Mouse (Mus musculus) midbrain, postnatal 0 days (tissue): ENCODE data around the gene Fam187b. TPM values are rescaled to one million over a fixed set of nuclear protein-coding genes. Genes with fewer than 3 reads are reported as not detected.
"Not testable (repeated sequence)": the region's sequence is repeated elsewhere in the genome, so short reads cannot be mapped to it uniquely, and the experiment has no call there.

Experiments used
- ATAC-seq: fragments of 200-750 bp; cut with Nextera tagmentation; 2 replicates; pipeline ENCODE4 v1.8.0; 2017; ENCODE audit warnings: moderate number of reproducible peaks, mild to moderate bottlenecking, moderate TSS enrichment, moderate library complexity; ENCODE audit not compliant: low FRiP score
- DNase-seq: peaks from one replicate; pipeline ENCODE4 v3.0.0-alpha.2; 2015; ENCODE audit warnings: low spot score
- H3K27ac ChIP-seq: fragments of 300-500 bp; sonication (generic); 2 replicates; pipeline ENCODE4 v1.5.1; 2014; ENCODE audit warnings: low read depth, mild to moderate bottlenecking, low read length, mixed read lengths
- H3K27me3 ChIP-seq: fragments of 300-500 bp; sonication (generic); 2 replicates; pipeline ENCODE4 v1.6.1; 2014; ENCODE audit warnings: low read length, control low read depth, mixed read lengths; ENCODE audit not compliant: insufficient read depth
- H3K36me3 ChIP-seq: fragments of 300-500 bp; sonication (generic); 2 replicates; pipeline ENCODE4 v1.6.1; 2014; ENCODE audit warnings: low read length, control low read depth, mixed read lengths; ENCODE audit not compliant: insufficient read depth
- H3K4me1 ChIP-seq: fragments of 300-500 bp; sonication (generic); 2 replicates; pipeline ENCODE4 v1.6.1; 2014; ENCODE audit warnings: mild to moderate bottlenecking, control low read depth, antibody characterized with exemption, low read length, mixed read lengths; ENCODE audit not compliant: insufficient read depth
- H3K4me2 ChIP-seq: fragments of 300-500 bp; sonication (generic); 2 replicates; pipeline ENCODE4 v1.6.1; 2014; ENCODE audit warnings: low read depth, mild to moderate bottlenecking, low read length, mixed read lengths; ENCODE audit not compliant: poor library complexity, severe bottlenecking
- H3K4me3 ChIP-seq: fragments of 300-500 bp; sonication (generic); 2 replicates; pipeline ENCODE4 v1.5.1; 2014; ENCODE audit warnings: low read depth, mild to moderate bottlenecking, low read length, moderate library complexity
- H3K9ac ChIP-seq: fragments of 300-500 bp; sonication (generic); replicated peaks from 2 replicates; pipeline ENCODE4 v1.6.1; 2014; ENCODE audit warnings: mild to moderate bottlenecking, low read length, moderate library complexity, mixed read lengths; ENCODE audit not compliant: poor library complexity, severe bottlenecking
- H3K9me3 ChIP-seq: fragments of 300-500 bp; sonication (generic); 2 replicates; pipeline ENCODE4 v1.6.1; 2016; ENCODE audit warnings: low read length, control low read depth
- CTCF ChIP-seq: IDR thresholded peaks from 2 replicates; pipeline ENCODE4 v1.5.1; 2016; ENCODE audit warnings: antibody characterized with exemption, mild to moderate bottlenecking
- WGBS: fragments of 180-500 bp; shearing (Covaris S2); extraction: QIAGEN DNeasy Blood & Tissue Kit; methylation state at CpG from one replicate; pipeline ENCODE4 v1.1.7; 2014; 5-methylcytosine and 5-hydroxymethylcytosine counted together
- polyA plus RNA-seq: library from polyadenylated mRNA; unstranded; fragments of >200 nt; fragmentation: Nextera tagmentation; extraction: Ambion mirVana; gene quantifications from 2 replicates; pipeline ENCODE4 v1.2.1, GENCODE M21; 2015
- total RNA-seq: library from RNA; depleted of rRNA; stranded (reverse); fragments of >200 nt; gene quantifications from 2 replicates; pipeline ENCODE4 v1.2.3, GENCODE M21; 2014; rRNA removed

Fam187b gene
- 0.88 TPM in 1 of 2 replicates, not detected in the other for total RNA-seq
- 0.85 and 0.91 TPM in 2 replicates for polyA plus RNA-seq

DNA sequence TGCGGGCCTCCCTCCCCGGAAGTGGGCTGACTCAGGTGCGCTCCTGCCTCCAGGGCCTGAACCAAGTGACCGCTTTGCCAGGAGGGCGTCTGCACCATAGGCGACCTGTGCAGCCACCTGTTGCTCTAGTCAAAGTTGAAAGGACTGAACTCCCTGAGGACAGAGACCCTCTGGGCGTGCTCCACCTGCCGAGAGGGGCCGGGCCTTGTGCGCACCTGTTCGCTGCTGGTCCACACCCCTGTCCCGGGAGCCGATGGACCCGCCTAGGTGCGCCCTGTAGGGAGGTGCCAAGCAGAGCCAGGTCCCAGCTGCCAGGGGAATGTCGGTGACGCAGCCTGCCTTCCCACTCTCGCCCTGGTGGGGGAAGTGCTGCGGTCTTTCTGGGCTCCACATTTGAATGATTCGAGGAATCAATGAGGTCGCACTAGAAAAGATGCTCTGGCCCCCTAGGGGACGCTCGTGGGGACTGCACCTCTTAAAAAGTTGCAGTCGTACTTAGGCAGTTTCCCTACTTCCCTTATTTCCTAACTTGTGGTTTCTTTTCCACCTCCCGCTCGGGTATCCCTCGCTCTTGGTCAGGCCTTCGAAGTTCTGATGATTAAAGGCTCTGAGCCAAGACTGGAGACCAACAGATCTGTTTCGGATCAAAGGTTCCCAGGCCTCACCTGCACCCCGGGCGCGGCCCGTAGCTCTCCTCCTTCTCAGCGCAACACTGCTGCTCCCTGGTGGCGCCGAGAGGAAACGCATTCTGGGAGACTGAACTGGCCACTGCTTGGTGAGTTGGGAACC, at the start of gene Fam187b:
TSS of gene Fam187b (plus strand) at position 290 of the 789 bp plus-strand sequence.
- H3K4me1 ChIP-seq, result 0 out of 2 replicates have a peak, but pooled peaks cover 4% of the 10 kb centered on the region
- TF ChIP-seq CTCF, result peak; percentile 72
- no peaks in the 10 kb centered on the region for H3K9me3 ChIP-seq
- H3K4me3 ChIP-seq, result peak within 1 kb of the TSS; percentile 32
- H3K4me2 ChIP-seq, result peak within 1 kb of the TSS; percentile 52
- H3K27me3 ChIP-seq, result peaks cover 15% of the 10 kb centered on the region
- ATAC-seq (peak; percentile 71), DNase-seq (peak; percentile 90)
- H3K9ac ChIP-seq, result 0 out of 2 replicates have a peak within 1 kb of the TSS, but pooled peaks have one; percentile 25
- H3K27ac ChIP-seq, result no peak within 1 kb of the TSS
- no peaks in the 10 kb centered on the region for H3K36me3 ChIP-seq
- under 1% methylated on average over 37 of the region's 37 CpGs for WGBS

DNA sequence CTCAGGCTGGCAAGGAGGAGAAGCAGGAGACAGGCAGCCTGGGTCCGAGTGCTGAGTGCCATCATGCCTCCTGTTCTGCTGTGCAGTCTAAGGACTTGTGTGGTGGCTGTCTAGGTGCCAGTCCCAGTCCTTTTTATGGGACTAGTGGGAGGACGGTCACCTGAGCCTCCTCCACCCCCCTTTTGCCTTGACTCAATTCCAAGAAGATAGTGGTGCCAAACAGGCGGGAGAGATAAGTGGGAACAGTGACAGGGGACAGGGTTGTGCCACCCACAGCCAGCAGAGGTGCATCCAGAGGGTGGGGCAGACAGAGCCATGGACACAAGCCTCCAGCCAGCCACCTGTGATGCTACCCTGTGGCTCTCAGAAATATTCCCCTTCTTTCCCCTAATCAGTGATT, 49.5 kb upstream of the Fam187b start:
- no peak overlapping the region for H3K27ac ChIP-seq
- no peak overlapping the region for H3K4me2 ChIP-seq
- no peaks in the 10 kb centered on the region for H3K27me3 ChIP-seq
- no peak overlapping the region for H3K4me3 ChIP-seq
- no peak for TF ChIP-seq CTCF
- H3K9me3 ChIP-seq, result no peaks in the 10 kb centered on the region
- H3K4me1 ChIP-seq, result no peaks in the 10 kb centered on the region
- ATAC-seq (no peak), DNase-seq (no peak)
- WGBS, result 59% methylated on average over 3 of the region's 3 CpGs
- no peaks in the 10 kb centered on the region for H3K36me3 ChIP-seq
- no peak overlapping the region for H3K9ac ChIP-seq

DNA sequence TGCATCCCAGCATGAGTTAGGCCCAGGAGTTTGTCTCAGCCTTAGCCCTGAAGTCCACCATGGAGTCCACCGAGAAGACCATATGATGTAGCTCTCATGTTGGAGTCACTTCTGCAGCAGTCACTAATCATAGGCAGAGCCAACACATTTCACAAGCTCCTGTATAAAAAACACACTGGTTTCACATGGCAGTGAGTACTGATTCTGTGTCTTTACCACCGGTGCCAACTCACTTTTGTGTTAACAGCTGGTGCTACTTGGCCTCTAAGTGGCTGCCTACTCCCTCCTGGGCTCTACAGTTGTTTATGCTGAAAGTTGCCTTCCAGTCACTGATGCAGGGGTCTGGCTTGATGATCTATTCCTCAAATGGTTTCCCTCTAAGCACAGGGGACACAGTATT, 49.0 kb upstream of the Fam187b start, which contains the start of gene Hamp2:
TSS of gene Hamp2 (minus strand) at position 101 of the 400 bp plus-strand sequence.
- not testable (repeated sequence) for DNase-seq, H3K9me3 ChIP-seq, ATAC-seq, H3K4me1 ChIP-seq, H3K27ac ChIP-seq, H3K27me3 ChIP-seq, H3K9ac ChIP-seq, H3K4me2 ChIP-seq, H3K36me3 ChIP-seq, H3K4me3 ChIP-seq
- WGBS, result 77% methylated on average over 2 of the region's 2 CpGs

DNA sequence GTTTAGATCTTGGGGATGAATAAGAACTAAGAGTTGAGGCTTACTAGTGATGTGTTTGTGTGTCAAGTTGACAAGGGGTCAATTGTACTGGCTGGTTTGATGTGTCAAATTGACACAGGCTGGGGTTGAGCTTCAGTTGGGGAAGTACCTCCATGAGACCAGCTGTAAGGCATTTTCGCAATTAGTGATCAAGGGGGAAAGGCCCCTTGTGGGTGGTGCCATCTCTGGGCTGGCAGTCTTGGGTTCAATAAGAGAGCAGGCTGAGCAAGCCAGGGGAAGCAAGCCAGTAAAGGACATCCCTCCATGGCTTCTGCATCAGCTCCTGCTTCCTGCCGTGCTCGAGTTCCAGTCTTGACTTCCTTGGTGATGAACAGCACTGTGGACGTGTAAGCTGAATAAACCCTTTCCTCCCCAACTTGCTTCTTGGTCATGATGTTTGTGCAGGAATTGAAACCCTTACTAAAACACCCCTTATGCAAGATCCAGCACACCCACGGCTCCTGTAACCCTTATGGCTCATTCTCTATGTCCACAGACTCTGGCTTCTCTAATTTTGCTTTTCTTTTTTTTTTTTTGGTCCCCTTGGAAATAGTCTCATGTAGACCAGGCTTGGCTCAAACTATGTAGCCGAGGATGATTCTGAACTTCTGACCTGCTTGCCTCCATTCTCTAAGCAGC, 38.0 kb upstream of the Fam187b start:
- 74% methylated on average over 6 of the region's 6 CpGs for WGBS
- H3K36me3 ChIP-seq, H3K4me3 ChIP-seq, H3K9me3 ChIP-seq, H3K27me3 ChIP-seq, H3K4me2 ChIP-seq, DNase-seq, H3K4me1 ChIP-seq, H3K9ac ChIP-seq, H3K27ac ChIP-seq, ATAC-seq: not testable (repeated sequence)

DNA sequence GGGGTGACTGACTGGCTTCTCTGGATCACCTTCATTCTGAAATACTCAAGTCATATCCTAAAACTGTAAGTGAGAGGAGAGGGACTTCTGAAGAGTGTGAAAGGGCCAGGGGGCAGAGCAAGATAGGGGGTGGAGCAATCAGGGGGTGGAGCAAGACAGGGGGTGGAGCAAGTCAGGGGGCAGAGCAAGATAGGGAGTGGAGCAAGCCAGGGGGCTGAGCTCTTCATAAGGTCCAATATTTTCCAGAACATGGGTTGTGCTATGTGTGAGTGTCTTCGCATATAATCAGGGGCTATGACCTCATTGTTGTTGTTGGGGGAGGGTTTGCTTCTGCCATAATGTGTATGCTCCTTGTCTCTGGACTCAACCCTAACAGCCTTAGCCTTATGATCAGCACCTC, 33.5 kb upstream of the Fam187b start:
- H3K4me2 ChIP-seq, H3K36me3 ChIP-seq, H3K27ac ChIP-seq, H3K27me3 ChIP-seq, ATAC-seq, H3K4me3 ChIP-seq, DNase-seq, H3K9ac ChIP-seq, H3K4me1 ChIP-seq, H3K9me3 ChIP-seq: not testable (repeated sequence)
- 90% methylated on average over 1 of the region's 1 CpGs for WGBS

DNA sequence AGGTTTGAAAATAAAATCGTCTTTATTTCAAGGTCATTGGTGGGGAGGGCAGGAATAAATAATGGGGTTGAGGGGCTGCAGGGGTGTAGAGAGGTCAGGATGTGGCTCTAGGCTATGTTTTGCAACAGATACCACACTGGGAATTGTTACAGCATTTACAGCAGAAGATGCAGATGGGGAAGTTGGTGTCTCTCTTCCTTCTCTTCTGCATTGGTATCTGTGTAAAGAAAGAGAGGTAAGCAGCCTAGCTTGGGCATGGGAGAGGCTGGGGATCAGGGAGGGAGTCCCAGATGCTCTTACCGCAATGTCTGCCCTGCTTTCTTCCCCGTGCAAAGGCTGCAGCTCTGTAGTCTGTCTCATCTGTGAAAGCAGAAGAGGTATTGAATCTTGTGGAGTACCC, 31.2 kb upstream of the Fam187b start:
- not testable (repeated sequence) for H3K27ac ChIP-seq, H3K4me2 ChIP-seq, H3K27me3 ChIP-seq, H3K36me3 ChIP-seq, ATAC-seq, H3K4me1 ChIP-seq, H3K4me3 ChIP-seq, H3K9ac ChIP-seq, H3K9me3 ChIP-seq, DNase-seq
- whole genome bisulfite sequencing, result 55% methylated on average over 3 of the region's 3 CpGs
